Mouse (Mus musculus) CD4-positive, CD25-positive, alpha-beta regulatory T cell, adult 2 months (primary cell): Measurements from ENCODE around the gene Fbl.
"Not testable (repeated sequence)": the region's sequence is repeated elsewhere in the genome, so short reads cannot be mapped to it uniquely, and the experiment has no call there.

Source experiments
- DNase-seq: peaks from one replicate; pipeline ENCODE4 v3.0.0-alpha.2; 2012; ENCODE audit warnings: low read depth, low spot score

Fbl gene

GRCm38 (mm10) chr7:28191903-28192302, 22.4 kb downstream of the Fbl start:
- DNase-seq = no peak

- no peak for DNase-seq
Observed at GRCm38 (mm10) chr7:28195414-28196098, 26.0 kb downstream of the Fbl start.

GRCm38 (mm10) chr7:28196528-28196927, 27.0 kb downstream of the Fbl start:
- DNase-seq = no peak

- no peak for DNase-seq
Observed at GRCm38 (mm10) chr7:28199054-28199453, 29.5 kb downstream of the Fbl start.

GRCm38 (mm10) chr7:28203207-28204108, 33.9 kb downstream of the Fbl start:
- no peak for DNase-seq

GRCm38 (mm10) chr7:28206044-28206600, 36.6 kb downstream of the Fbl start:
- no peak for DNase-seq

GRCm38 (mm10) chr7:28208396-28208987, 39.0 kb downstream of the Fbl start:
- DNase-seq = peak; percentile 28

- DNase-seq = peak; percentile 90
Observed at GRCm38 (mm10) chr7:28208988-28209508, 39.5 kb downstream of the Fbl start.

- no peak for DNase-seq
Observed at GRCm38 (mm10) chr7:28210731-28211130, 41.2 kb downstream of the Fbl start.

GRCm38 (mm10) chr7:28214142-28214541, 44.6 kb downstream of the Fbl start:
- peak; percentile 73 for DNase-seq

- DNase-seq = not testable (repeated sequence)
Observed at GRCm38 (mm10) chr7:28215950-28216349, 46.4 kb downstream of the Fbl start.

GRCm38 (mm10) chr7:28217811-28218210, 48.3 kb downstream of the Fbl start:
- not testable (repeated sequence) for DNase-seq

- not testable (repeated sequence) for DNase-seq
Observed at GRCm38 (mm10) chr7:28218951-28219740, 49.6 kb downstream of the Fbl start.

GRCm38 (mm10) chr7:28226836-28227235, 57.3 kb downstream of the Fbl start:
- not testable (repeated sequence) for DNase-seq

- DNase-seq = not testable (repeated sequence)
Observed at GRCm38 (mm10) chr7:28227421-28227820, 57.9 kb downstream of the Fbl start.
